ENCODE assay signal across 9 mouse cellular contexts in genomic region chr6:127769275-127770156, GRCm38 (mm10). TPM values are rescaled to one million over a fixed set of nuclear protein-coding genes. Genes with fewer than 3 reads are reported as not detected.
DNase-seq lines count a peak whose midpoint lies in the region; ATAC-seq and TF ChIP-seq lines count a peak whose summit lies in the region.
"Had no signal": no experiment of that assay in that cellular context is flagged by ENCODE, and none has a peak within 500 bp of the region (broad histone marks: within the 10 kb centered on the region; RNA-seq: fewer than 3 reads in every experiment).

Gene Prmt8, minus strand, starts transcription at chr6:127769472.

- TF ChIP-seq CTCF in midbrain, postnatal 0 days (IDR thresholded peaks at IDR 0.05): no peak

- H3K9me3 ChIP-seq in liver, embryonic 11.5 days (ENCODE audit: control insufficient read depth, low read length): no peaks in the 10 kb centered on the region
- H3K9me3 ChIP-seq in embryonic facial prominence, embryonic 13.5 days: no peaks in the 10 kb centered on the region
- no peaks in the 10 kb centered on the region for H3K9me3 ChIP-seq in midbrain, postnatal 0 days (ENCODE audit: low read length)

- ATAC-seq in liver, embryonic 11.5 days (replicated peaks; ENCODE audit: low FRiP score): no peak
- ATAC-seq in embryonic facial prominence, embryonic 13.5 days (ENCODE audit: insufficient number of reproducible peaks, insufficient read depth, low FRiP score, low TSS enrichment, low read depth): no peak
- peak; percentile 44 for ATAC-seq in midbrain, postnatal 0 days (ENCODE audit: low FRiP score)

- H3K4me1 ChIP-seq in liver, embryonic 11.5 days (replicated peaks; ENCODE audit: control insufficient read depth, insufficient read depth, low read length): no peaks in the 10 kb centered on the region; the same call in 1 of the 2 replicates
- H3K4me1 ChIP-seq in embryonic facial prominence, embryonic 13.5 days: peaks cover 45% of the 10 kb centered on the region
- H3K4me1 ChIP-seq in midbrain, postnatal 0 days (ENCODE audit: insufficient read depth, low read length): peaks cover 12% of the 10 kb centered on the region; the same call in 1 of the 2 replicates

- H3K9ac ChIP-seq in liver, embryonic 11.5 days (ENCODE audit: low read depth, low read length): no peak within 1 kb of the TSS
- peak within 1 kb of the TSS; percentile 57; the same call in 1 of the 2 replicates for H3K9ac ChIP-seq in embryonic facial prominence, embryonic 13.5 days
- peak within 1 kb of the TSS; percentile 62 for H3K9ac ChIP-seq in midbrain, postnatal 0 days (replicated peaks; ENCODE audit: low read length, poor library complexity, severe bottlenecking)
- H3K9ac ChIP-seq: liver, embryonic 14.5 days had no signal

- WGBS in liver, embryonic 11.5 days: 2% methylated on average over 36 of the region's 42 CpGs
- 1% methylated on average over 42 of the region's 42 CpGs for WGBS in embryonic facial prominence, embryonic 13.5 days
- under 1% methylated on average over 42 of the region's 42 CpGs for WGBS in midbrain, postnatal 0 days

- peak within 1 kb of the TSS; percentile 43 for H3K4me3 ChIP-seq in liver, embryonic 11.5 days (ENCODE audit: low read depth, low read length)
- peak within 1 kb of the TSS; percentile 53 for H3K4me3 ChIP-seq in embryonic facial prominence, embryonic 13.5 days
- peak within 1 kb of the TSS; percentile 73 for H3K4me3 ChIP-seq in midbrain, postnatal 0 days (ENCODE audit: low read depth, low read length)

- H3K27me3 ChIP-seq in liver, embryonic 11.5 days (replicated peaks; ENCODE audit: control insufficient read depth, insufficient read depth, low read length): peaks cover 81% of the 10 kb centered on the region
- peaks cover 91% of the 10 kb centered on the region for H3K27me3 ChIP-seq in embryonic facial prominence, embryonic 13.5 days
- H3K27me3 ChIP-seq in midbrain, postnatal 0 days (ENCODE audit: insufficient read depth, low read length): peaks cover 5% of the 10 kb centered on the region; the same call in 1 of the 2 replicates

- DNase-seq in liver, embryonic 11.5 days (ENCODE audit: low spot score): no peak
- DNase-seq in liver: no peak
- DNase-seq in layer of hippocampus, adult 8-10 months (ENCODE audit: low spot score in 2 of 2): peak; percentile 50 to 58
- DNase-seq in midbrain, postnatal 0 days (ENCODE audit: low spot score): peak; percentile 29
- DNase-seq in adrenal gland, postnatal 25 days: no peak
- no peak for DNase-seq in urinary bladder, adult 18-20 months (ENCODE audit: low spot score in 2 of 2)
- no peak for DNase-seq in gastrocnemius, adult 8-10 months (ENCODE audit: low spot score in 2 of 2)

- H3K27ac ChIP-seq in liver, embryonic 11.5 days (ENCODE audit: low read depth, low read length): no peak within 1 kb of the TSS
- no peak within 1 kb of the TSS for H3K27ac ChIP-seq in embryonic facial prominence, embryonic 13.5 days
- peak within 1 kb of the TSS; percentile 69 for H3K27ac ChIP-seq in midbrain, postnatal 0 days (ENCODE audit: low read depth, low read length)
- H3K27ac ChIP-seq: liver, embryonic 14.5 days had no signal

- H3K4me2 ChIP-seq in liver, embryonic 11.5 days: peak within 1 kb of the TSS; percentile 61
- H3K4me2 ChIP-seq in embryonic facial prominence, embryonic 13.5 days: peak within 1 kb of the TSS; percentile 98
- peak within 1 kb of the TSS; percentile 91 for H3K4me2 ChIP-seq in midbrain, postnatal 0 days (ENCODE audit: low read depth, low read length, poor library complexity, severe bottlenecking)

- no peaks in the 10 kb centered on the region for H3K36me3 ChIP-seq in liver, embryonic 11.5 days (ENCODE audit: control insufficient read depth, insufficient read depth, low read length)
- no peaks in the 10 kb centered on the region for H3K36me3 ChIP-seq in embryonic facial prominence, embryonic 13.5 days
- H3K36me3 ChIP-seq in midbrain, postnatal 0 days (ENCODE audit: insufficient read depth, low read length): no peaks in the 10 kb centered on the region

RNA-seq across cellular contexts. Expression of gene Prmt8, which starts in this region (rescaled TPM):
- polyA plus RNA-seq in liver, embryonic 11.5 days (2014; fragmentation: Nextera tagmentation; extraction: Ambion mirVana): 0.10 and 0.18 TPM in 2 replicates
- polyA plus RNA-seq in embryonic facial prominence, embryonic 13.5 days (2015; fragmentation: Nextera tagmentation; extraction: Ambion mirVana): 0.60 and 1.7 TPM in 2 replicates
- total RNA-seq in layer of hippocampus, adult 8-10 months (2022): 10 to 100 TPM; 53.6 to 55.1 (median 54.2) TPM
- 22.5 and 30.7 TPM in 2 replicates for total RNA-seq in midbrain, postnatal 0 days (2014; rRNA removed)
- polyA plus RNA-seq in midbrain, postnatal 0 days (2015; fragmentation: Nextera tagmentation; extraction: Ambion mirVana): 24.2 and 29.3 TPM in 2 replicates
- not detected in 2 replicates for total RNA-seq in adrenal gland, postnatal 25 days (2021)
- not detected for total RNA-seq in gastrocnemius, adult 8-10 months (2022)

Comparison
In these comparisons a context has a peak if more than half of its experiments do, and no peak if none do; other contexts are left out.
1. RNA of gene Prmt8 (total RNA-seq): 53.6 to 55.1 TPM in layer of hippocampus, adult 8-10 months and 22.5 to 30.7 TPM in midbrain, postnatal 0 days; not detected in adrenal gland, postnatal 25 days and not detected in gastrocnemius, adult 8-10 months; every median in the first group is over 10 times any median in the second.
2. DNase-seq: peak in layer of hippocampus, adult 8-10 months (2 of 2) and midbrain, postnatal 0 days (single experiment); none in liver, embryonic 11.5 days (single experiment), liver (single experiment), adrenal gland, postnatal 25 days (single experiment), urinary bladder, adult 18-20 months (0 of 2) and gastrocnemius, adult 8-10 months (0 of 2).
3. Peak in every context shown above with its lines, with median percentiles within 50 percentile points of each other: H3K4me2 ChIP-seq and H3K4me3 ChIP-seq.